Mouse (Mus musculus): ENCODE data around the gene Tmem170.

GRCm38 (mm10) chr8:111818556-111818955 lies 58.0 kb downstream of the Tmem170 start:
- TF ChIP-seq CTCF (IDR thresholded peaks at IDR 0.05): no peak
- TF ChIP-seq EP300 (IDR thresholded peaks at IDR 0.05): no peak
